Mouse (Mus musculus): ENCODE results near the gene Trnt1.

Gene Trnt1

GRCm38 (mm10) chr6:106770046-106770445 lies 1.1 kb downstream of the Trnt1 start:
- in situ Hi-C loops (cut with MboI, MseI) = no loop called here

- in situ Hi-C loops (cut with MboI, MseI) = no loop called here
Measured at GRCm38 (mm10) chr6:106787138-106787537, 18.2 kb downstream of the Trnt1 start.

GRCm38 (mm10) chr6:106791429-106791828 lies 22.5 kb downstream of the Trnt1 start:
- in situ Hi-C loops (cut with MboI, MseI) = loop anchor here (10.0 kb wide), 1 partner anchor 1263 kb away; no protein-coding TSS in a partner anchor

GRCm38 (mm10) chr6:106792486-106792885 lies 23.6 kb downstream of the Trnt1 start:
- in situ Hi-C loops (cut with MboI, MseI) = loop anchor here (10.0 kb wide), 1 partner anchor 1262 kb away; no protein-coding TSS in a partner anchor

- in situ Hi-C loops (cut with MboI, MseI) = loop anchor here (10.0 kb wide), 1 partner anchor 1262 kb away; no protein-coding TSS in a partner anchor
Measured at GRCm38 (mm10) chr6:106793088-106793487, 24.2 kb downstream of the Trnt1 start.

GRCm38 (mm10) chr6:106793621-106794020 lies 24.7 kb downstream of the Trnt1 start:
- in situ Hi-C loops (cut with MboI, MseI) = loop anchor here (10.0 kb wide), 1 partner anchor 1261 kb away; no protein-coding TSS in a partner anchor

GRCm38 (mm10) chr6:106794094-106794814 lies 25.3 kb downstream of the Trnt1 start:
- in situ Hi-C loops (cut with MboI, MseI) = loop anchor here (10.0 kb wide), 1 partner anchor 1261 kb away; no protein-coding TSS in a partner anchor

- in situ Hi-C loops (cut with MboI, MseI) = loop anchor here (10.0 kb wide), 1 partner anchor 1255 kb away; no protein-coding TSS in a partner anchor
Measured at GRCm38 (mm10) chr6:106799333-106800226, 30.7 kb downstream of the Trnt1 start, which contains the start of gene Crbn. TSS of gene Crbn (minus strand) at chr6:106800077.

GRCm38 (mm10) chr6:106800227-106800557 lies 31.3 kb downstream of the Trnt1 start:
- in situ Hi-C loops (cut with MboI, MseI) = no loop called here

GRCm38 (mm10) chr6:106804904-106805303 lies 36.0 kb downstream of the Trnt1 start:
- in situ Hi-C loops (cut with MboI, MseI) = no loop called here

- in situ Hi-C loops (cut with MboI, MseI) = no loop called here
Measured at GRCm38 (mm10) chr6:106809161-106809560, 40.2 kb downstream of the Trnt1 start.

GRCm38 (mm10) chr6:106810686-106811085 lies 41.8 kb downstream of the Trnt1 start:
- in situ Hi-C loops (cut with MboI, MseI) = no loop called here

- in situ Hi-C loops (cut with MboI, MseI) = no loop called here
Measured at GRCm38 (mm10) chr6:106819246-106819645, 50.3 kb downstream of the Trnt1 start.

GRCm38 (mm10) chr6:106819906-106820305 lies 51.0 kb downstream of the Trnt1 start:
- in situ Hi-C loops (cut with MboI, MseI) = no loop called here

GRCm38 (mm10) chr6:106820566-106820965 lies 51.6 kb downstream of the Trnt1 start:
- in situ Hi-C loops (cut with MboI, MseI) = no loop called here

GRCm38 (mm10) chr6:106822329-106822728 lies 53.4 kb downstream of the Trnt1 start:
- in situ Hi-C loops (cut with MboI, MseI) = no loop called here

Data from T-helper 2 cell (primary cell).